Mouse (Mus musculus) myocyte (in vitro differentiated cells): Measurements from ENCODE around the gene Pdss2. TPM values are rescaled to one million over a fixed set of nuclear protein-coding genes. Genes with fewer than 3 reads are reported as not detected.

Experiments
- H3K27me3 ChIP-seq: one replicate; pipeline ENCODE4 v1.6.1; 2011; ENCODE audit not compliant: control insufficient read depth, insufficient read depth, insufficient read length
- H3K36me3 ChIP-seq: one replicate; pipeline ENCODE4 v1.6.1; 2011; ENCODE audit not compliant: control insufficient read depth, insufficient read depth
- H3K4me2 ChIP-seq: one replicate; pipeline ENCODE4 v1.6.1; 2011; ENCODE audit warnings: low read depth, control low read depth
- H3K4me3 ChIP-seq: one replicate; pipeline ENCODE4 v1.5.1; 2011; ENCODE audit warnings: mild to moderate bottlenecking, control low read depth, moderate library complexity
- H3K79me2 ChIP-seq: one replicate; pipeline ENCODE4 v1.6.1; 2011; ENCODE audit not compliant: control insufficient read depth, insufficient read depth
- H3ac ChIP-seq: one replicate; pipeline ENCODE4 v1.6.1; 2011; ENCODE audit not compliant: control insufficient read depth, insufficient read length
- CEBPB ChIP-seq: IDR thresholded peaks from 2 replicates; pipeline ENCODE4 v1.6.1; 2011; ENCODE audit warnings: mild to moderate bottlenecking, moderate library complexity; ENCODE audit not compliant: poor library complexity, insufficient read depth, severe bottlenecking
- E2F4 ChIP-seq: IDR thresholded peaks from one replicate; pipeline ENCODE4 v1.6.1; 2011; ENCODE audit warnings: mild to moderate bottlenecking, control low read depth, moderate library complexity; ENCODE audit not compliant: insufficient read depth
- MAX ChIP-seq: IDR thresholded peaks from one replicate; pipeline ENCODE4 v1.6.1; 2011; ENCODE audit warnings: low read depth, mild to moderate bottlenecking, control low read depth
- MYOD1 ChIP-seq, 3 experiments: IDR thresholded peaks; one replicate each; pipeline ENCODE4 v1.6.1; 2011; ENCODE audit warnings: control low read depth in 2 of 3, low read depth in 2 of 3, mild to moderate bottlenecking in 2 of 3, moderate library complexity in 1 of 3; ENCODE audit not compliant: insufficient read length in 2 of 3, control insufficient read depth in 1 of 3
- MYOG ChIP-seq, 3 experiments: IDR thresholded peaks; one replicate each; pipeline ENCODE4 v1.6.1; 2011; ENCODE audit warnings: control low read depth in 2 of 3, low read depth in 2 of 3, mild to moderate bottlenecking in 2 of 3; ENCODE audit not compliant: insufficient read length in 2 of 3, control insufficient read depth in 1 of 3, insufficient read depth in 1 of 3
- POLR2A ChIP-seq: IDR thresholded peaks from one replicate; pipeline ENCODE4 v1.6.1; 2011; ENCODE audit warnings: low read depth, mild to moderate bottlenecking, control low read depth, moderate library complexity; ENCODE audit not compliant: insufficient read length
- POLR2AphosphoS2 ChIP-seq: IDR thresholded peaks from one replicate; pipeline ENCODE4 v1.6.1; 2011; ENCODE audit warnings: low read depth, control low read depth; ENCODE audit not compliant: insufficient read length
- REST ChIP-seq: IDR thresholded peaks from one replicate; pipeline ENCODE4 v1.6.1; 2011; ENCODE audit warnings: mild to moderate bottlenecking, control low read depth, moderate library complexity; ENCODE audit not compliant: insufficient read depth, insufficient read length
- SRF ChIP-seq: IDR thresholded peaks from one replicate; pipeline ENCODE4 v1.6.1; 2011; ENCODE audit warnings: low read depth; ENCODE audit not compliant: control insufficient read depth, insufficient read length
- TCF12 ChIP-seq: IDR thresholded peaks from one replicate; pipeline ENCODE4 v1.6.1; 2011; ENCODE audit warnings: mild to moderate bottlenecking, control low read depth; ENCODE audit not compliant: poor library complexity, insufficient read depth, severe bottlenecking
- TCF3 ChIP-seq: IDR thresholded peaks from one replicate; pipeline ENCODE4 v1.6.1; 2011; ENCODE audit warnings: low read depth, control low read depth; ENCODE audit not compliant: insufficient read length
- USF1 ChIP-seq: IDR thresholded peaks from one replicate; pipeline ENCODE4 v1.6.1; 2011; ENCODE audit warnings: low read depth, mild to moderate bottlenecking, control low read depth, moderate library complexity
- polyA plus RNA-seq: library from polyadenylated mRNA; unstranded; fragments of >200 nt; fragmentation: generic; extraction: Trizol; gene quantifications from one replicate; pipeline ENCODE4 v1.2.1, GENCODE M21; 2012; ENCODE audit warnings: missing spikeins

Gene Pdss2
- polyA plus RNA-seq, 1 experiment: 8.5 TPM

GRCm38 (mm10) chr10:43434326-43434725, 213.0 kb downstream of the Pdss2 start:
- H3K4me3 ChIP-seq: no peak overlapping the region
- no peaks in the 10 kb centered on the region for H3K27me3 ChIP-seq

GRCm38 (mm10) chr10:43435757-43436156, 214.5 kb downstream of the Pdss2 start:
- Histone ChIP-seq H3K27me3 (no peaks in the 10 kb centered on the region), H3K4me2 (no peak overlapping the region), H3K4me3 (no peak overlapping the region), H3K36me3 (no peaks in the 10 kb centered on the region), H3ac (no peak overlapping the region), H3K79me2 (no peaks in the 10 kb centered on the region)
- TF ChIP-seq MYOG (IDR thresholded peaks at IDR 0.05; ENCODE audit: control insufficient read depth in 1 of 3, insufficient read depth in 1 of 3, insufficient read length in 2 of 3, low read depth in 2 of 3): no peak

More at GRCm38 (mm10) chr10:43434326-43434725, 213.0 kb downstream of the Pdss2 start:
- no peaks in the 10 kb centered on the region for H3K79me2 ChIP-seq
- no peak overlapping the region for H3ac ChIP-seq
- no peaks in the 10 kb centered on the region for H3K36me3 ChIP-seq
- no peak overlapping the region for H3K4me2 ChIP-seq
- TF ChIP-seq E2F4 (no peak), SRF (no peak), REST (no peak), MAX (no peak), POLR2AphosphoS2 (no peak), MYOD1 (IDR thresholded peaks at IDR 0.05; ENCODE audit: control insufficient read depth in 1 of 3, insufficient read length in 2 of 3, low read depth in 2 of 3) (no peak), CEBPB (no peak), POLR2A (no peak), USF1 (no peak), TCF3 (no peak), MYOG (IDR thresholded peaks at IDR 0.05; ENCODE audit: control insufficient read depth in 1 of 3, insufficient read depth in 1 of 3, insufficient read length in 2 of 3, low read depth in 2 of 3) (no peak), TCF12 (no peak)

- H3K4me2 ChIP-seq: no peak overlapping the region
- TF ChIP-seq TCF3 (no peak), E2F4 (no peak), REST (no peak), MAX (no peak), MYOD1 (IDR thresholded peaks at IDR 0.05; ENCODE audit: control insufficient read depth in 1 of 3, insufficient read length in 2 of 3, low read depth in 2 of 3) (no peak), USF1 (no peak), TCF12 (no peak), POLR2AphosphoS2 (no peak), POLR2A (no peak), MYOG (IDR thresholded peaks at IDR 0.05; ENCODE audit: control insufficient read depth in 1 of 3, insufficient read depth in 1 of 3, insufficient read length in 2 of 3, low read depth in 2 of 3) (no peak), CEBPB (no peak), SRF (no peak)
- no peaks in the 10 kb centered on the region for H3K79me2 ChIP-seq
- no peak overlapping the region for H3K4me3 ChIP-seq
- no peaks in the 10 kb centered on the region for H3K36me3 ChIP-seq
- no peak overlapping the region for H3ac ChIP-seq
- H3K27me3 ChIP-seq: no peaks in the 10 kb centered on the region
Observed at GRCm38 (mm10) chr10:43439492-43439941, 218.2 kb downstream of the Pdss2 start.

GRCm38 (mm10) chr10:43440050-43440449, 218.8 kb downstream of the Pdss2 start:
- H3K4me2 ChIP-seq: no peak overlapping the region
- TF ChIP-seq USF1: no peak
- no peak for TF ChIP-seq POLR2A
- TF ChIP-seq MAX: no peak
- TF ChIP-seq SRF: no peak
- TF ChIP-seq TCF12: no peak
- no peak for TF ChIP-seq POLR2AphosphoS2
- no peak for TF ChIP-seq MYOG (IDR thresholded peaks at IDR 0.05; ENCODE audit: control insufficient read depth in 1 of 3, insufficient read depth in 1 of 3, insufficient read length in 2 of 3, low read depth in 2 of 3)
- no peak for TF ChIP-seq E2F4
- no peak for TF ChIP-seq CEBPB
- TF ChIP-seq MYOD1 (IDR thresholded peaks at IDR 0.05; ENCODE audit: control insufficient read depth in 1 of 3, insufficient read length in 2 of 3, low read depth in 2 of 3): no peak
- TF ChIP-seq REST: no peak
- no peak for TF ChIP-seq TCF3
- no peak overlapping the region for H3ac ChIP-seq

More at GRCm38 (mm10) chr10:43440050-43440449, 218.8 kb downstream of the Pdss2 start:
- H3K79me2 ChIP-seq: no peaks in the 10 kb centered on the region
- H3K27me3 ChIP-seq: no peaks in the 10 kb centered on the region
- no peaks in the 10 kb centered on the region for H3K36me3 ChIP-seq
- no peak overlapping the region for H3K4me3 ChIP-seq
